Mouse (Mus musculus) thymus, postnatal 14 days (tissue): ENCODE measurements around the gene Mylpf.
A peak's percentile ranks its signal among the peaks of the same experiment; 100 is the strongest.
"Not testable (repeated sequence)": the region's sequence is repeated elsewhere in the genome, so short reads cannot be mapped to it uniquely, and the experiment has no call there.

Experiments
- DNase-seq: peaks from one replicate; pipeline ENCODE4 v3.0.0; 2021

Gene Mylpf

GRCm38 (mm10) chr7:127228615-127229303 is 20.1 kb downstream of the Mylpf start:
- DNase-seq, result peak; percentile 93

- DNase-seq, result peak; percentile 28
These were observed 22.7 kb downstream of the Mylpf start for GRCm38 (mm10) chr7:127231376-127231775.

GRCm38 (mm10) chr7:127231826-127232621 is 23.3 kb downstream of the Mylpf start:
- no peak for DNase-seq

- DNase-seq, result peak; percentile 89
These were observed 24.1 kb downstream of the Mylpf start, which contains the start of the genes Zfp553 and Sept1 for GRCm38 (mm10) chr7:127232622-127233367. Gene Zfp553 (plus strand): TSS chr7:127233061. Gene Sept1 (minus strand): TSS chr7:127233130.

- DNase-seq, result no peak
These were observed 24.7 kb downstream of the Mylpf start for GRCm38 (mm10) chr7:127233368-127233749.

- no peak for DNase-seq
These were observed 25.1 kb downstream of the Mylpf start for GRCm38 (mm10) chr7:127233765-127234164.

- DNase-seq, result no peak
These were observed 26.1 kb downstream of the Mylpf start for GRCm38 (mm10) chr7:127234777-127235176.

- no peak for DNase-seq
These were observed 34.7 kb downstream of the Mylpf start for GRCm38 (mm10) chr7:127243361-127243867.

- peak; percentile 95 for DNase-seq
These were observed 35.4 kb downstream of the Mylpf start, which contains the start of gene Zfp771 for GRCm38 (mm10) chr7:127243870-127244657. Gene Zfp771 (plus strand): TSS chr7:127244274.

- DNase-seq, result no peak
These were observed 36.2 kb downstream of the Mylpf start for GRCm38 (mm10) chr7:127244658-127245510.

GRCm38 (mm10) chr7:127250511-127250910 is 41.8 kb downstream of the Mylpf start:
- not testable (repeated sequence) for DNase-seq

- peak; percentile 60 for DNase-seq
These were observed 43.7 kb downstream of the Mylpf start for GRCm38 (mm10) chr7:127252414-127252813.

- DNase-seq, result no peak
These were observed 44.7 kb downstream of the Mylpf start for GRCm38 (mm10) chr7:127253341-127253740.

- peak; percentile 97 for DNase-seq
These were observed 45.4 kb downstream of the Mylpf start for GRCm38 (mm10) chr7:127253821-127254769.

GRCm38 (mm10) chr7:127255008-127255407 is 46.3 kb downstream of the Mylpf start:
- DNase-seq, result no peak

GRCm38 (mm10) chr7:127255965-127256364 is 47.3 kb downstream of the Mylpf start:
- no peak for DNase-seq

- DNase-seq, result no peak
These were observed 47.8 kb downstream of the Mylpf start for GRCm38 (mm10) chr7:127256518-127256917.

- DNase-seq, result no peak
These were observed 50.7 kb downstream of the Mylpf start for GRCm38 (mm10) chr7:127259186-127259905.
